Mouse (Mus musculus): ENCODE data around the gene Psmb5. TPM values are rescaled to one million over a fixed set of nuclear protein-coding genes. Genes with fewer than 3 reads are reported as not detected.

Gene Psmb5
- polyA plus RNA-seq, 1 experiment from 2014 or later = 352 TPM

DNA sequence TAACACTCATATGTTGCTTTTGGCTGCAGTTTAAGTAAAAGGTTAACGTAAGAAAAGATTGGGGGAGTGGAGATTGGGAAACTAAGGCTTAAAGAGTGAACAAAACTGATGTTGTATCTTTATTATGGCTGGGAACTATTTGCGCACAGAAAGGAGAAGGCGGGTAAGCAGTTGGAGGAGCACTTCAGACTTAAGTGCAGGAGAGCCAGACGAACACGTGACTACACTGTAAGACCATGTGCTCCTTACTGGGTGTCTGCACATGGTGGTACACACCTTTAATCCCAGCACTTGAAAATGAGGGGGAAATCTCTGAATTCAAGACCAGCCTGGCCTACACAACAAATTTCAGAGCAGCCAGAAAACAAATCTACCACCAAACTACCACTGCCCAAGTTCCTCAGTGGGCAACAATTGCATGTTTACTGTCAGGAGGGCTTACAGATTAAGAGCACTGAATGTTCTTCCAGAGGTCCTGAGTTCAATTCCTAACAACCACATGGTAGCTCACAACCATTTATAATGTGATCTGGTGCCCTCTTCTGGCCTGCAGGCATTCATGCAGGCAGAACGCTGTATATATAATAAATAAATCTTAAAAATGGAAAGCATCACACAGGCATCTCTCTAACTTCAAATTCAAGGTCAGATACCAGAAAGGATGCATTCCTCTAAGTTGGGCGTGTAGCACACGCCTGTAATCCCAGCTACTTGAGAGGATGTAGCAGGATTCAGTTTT is 29.2 kb upstream of the Psmb5 start:
- 0 out of 2 replicates have a peak, but pooled peaks have one; percentile 30 for ATAC-seq (ENCODE audit: low read depth)

DNA sequence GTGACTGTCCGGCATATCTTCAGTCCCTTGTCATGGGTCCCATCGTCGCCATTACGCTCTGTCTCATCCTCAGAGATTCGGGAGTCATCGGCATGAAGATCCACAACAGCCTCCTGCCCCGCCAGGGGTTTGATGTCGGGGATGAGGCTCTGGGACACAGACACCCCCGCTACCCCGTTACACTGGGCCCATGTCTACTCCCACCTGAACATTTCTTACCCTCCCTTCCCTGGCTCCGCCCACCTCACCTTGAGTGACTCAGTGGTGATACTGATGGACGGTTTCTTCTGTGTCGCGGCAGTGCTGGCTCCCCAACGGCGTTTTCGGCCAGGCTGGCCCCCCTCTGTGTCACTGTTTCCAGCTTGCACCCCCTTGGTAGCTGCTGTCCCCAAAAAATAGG is 28.6 kb upstream of the Psmb5 start:
- Histone ChIP-seq H3K4me2 (ENCODE audit: low read depth, low read length) (no peak overlapping the region), H3K27ac (ENCODE audit: low read length) (no peak overlapping the region), H3K4me1 (replicated peaks; ENCODE audit: control insufficient read depth, insufficient read depth, low read length) (peaks cover 5% of the 10 kb centered on the region), H3K9ac (ENCODE audit: low read length) (no peak overlapping the region), H3K27me3 (ENCODE audit: control insufficient read depth, insufficient read depth, low read depth, low read length) (no peaks in the 10 kb centered on the region), H3K9me3 (ENCODE audit: control insufficient read depth, low read length) (no peaks in the 10 kb centered on the region), H3K4me3 (ENCODE audit: low read length) (no peak overlapping the region), H3K36me3 (ENCODE audit: control insufficient read depth, insufficient read depth, low read length) (peaks cover 60% of the 10 kb centered on the region)
- WGBS = 89% methylated on average over 17 of the region's 17 CpGs
- ATAC-seq (ENCODE audit: low read depth) = no peak

More for the DNA sequence above, 29.2 kb upstream of the Psmb5 start:
- H3K9ac ChIP-seq (ENCODE audit: low read length) = no peak overlapping the region
- peaks cover 63% of the 10 kb centered on the region for H3K36me3 ChIP-seq (ENCODE audit: control insufficient read depth, insufficient read depth, low read length)
- no peaks in the 10 kb centered on the region for H3K27me3 ChIP-seq (ENCODE audit: control insufficient read depth, insufficient read depth, low read depth, low read length)
- WGBS = 65% methylated on average over 8 of the region's 8 CpGs
- H3K9me3 ChIP-seq (ENCODE audit: control insufficient read depth, low read length) = no peaks in the 10 kb centered on the region
- no peak overlapping the region for H3K4me2 ChIP-seq (ENCODE audit: low read depth, low read length)
- H3K27ac ChIP-seq (ENCODE audit: low read length) = no peak overlapping the region
- peaks cover 5% of the 10 kb centered on the region for H3K4me1 ChIP-seq (replicated peaks; ENCODE audit: control insufficient read depth, insufficient read depth, low read length)
- H3K4me3 ChIP-seq (ENCODE audit: low read length) = no peak overlapping the region

DNA sequence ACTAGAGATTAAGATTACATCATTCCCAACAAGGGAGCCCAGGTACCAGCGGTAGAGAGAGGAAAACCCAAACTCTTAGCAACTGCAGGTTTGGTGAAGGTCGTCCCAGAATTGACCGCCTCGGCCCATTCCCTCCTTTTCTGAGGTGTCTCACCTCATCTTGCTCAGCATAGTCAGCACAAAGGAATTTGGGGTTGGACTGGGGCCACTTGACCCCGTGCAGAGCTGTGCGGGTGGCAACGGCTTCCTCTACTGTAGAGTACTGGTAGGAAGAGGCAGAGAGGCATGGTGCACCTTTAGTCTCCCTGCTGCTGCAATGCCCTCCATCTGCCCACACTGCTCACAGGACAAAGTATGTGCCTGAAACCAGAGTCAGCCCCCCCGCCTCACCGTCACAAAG is 26.5 kb upstream of the Psmb5 start:
- no peaks in the 10 kb centered on the region for H3K27me3 ChIP-seq (ENCODE audit: control insufficient read depth, insufficient read depth, low read depth, low read length)
- ATAC-seq (ENCODE audit: low read depth) = no peak
- H3K4me1 ChIP-seq (replicated peaks; ENCODE audit: control insufficient read depth, insufficient read depth, low read length) = peaks cover 10% of the 10 kb centered on the region
- no peak overlapping the region for H3K27ac ChIP-seq (ENCODE audit: low read length)
- H3K9me3 ChIP-seq (ENCODE audit: control insufficient read depth, low read length) = no peaks in the 10 kb centered on the region
- H3K4me2 ChIP-seq (ENCODE audit: low read depth, low read length) = no peak overlapping the region
- peaks cover 46% of the 10 kb centered on the region for H3K36me3 ChIP-seq (ENCODE audit: control insufficient read depth, insufficient read depth, low read length)
- H3K9ac ChIP-seq (ENCODE audit: low read length) = no peak overlapping the region
- 75% methylated on average over 9 of the region's 9 CpGs for WGBS
- H3K4me3 ChIP-seq (ENCODE audit: low read length) = no peak overlapping the region

GRCm38 (mm10) chr14:54643011-54643410 is 25.2 kb upstream of the Psmb5 start:
- Histone ChIP-seq H3K9ac (ENCODE audit: low read length) (no peak overlapping the region), H3K36me3 (ENCODE audit: control insufficient read depth, insufficient read depth, low read length) (peaks cover 42% of the 10 kb centered on the region), H3K4me2 (ENCODE audit: low read depth, low read length) (no peak overlapping the region), H3K27ac (ENCODE audit: low read length) (no peak overlapping the region), H3K27me3 (ENCODE audit: control insufficient read depth, insufficient read depth, low read depth, low read length) (no peaks in the 10 kb centered on the region), H3K4me3 (ENCODE audit: low read length) (no peak overlapping the region), H3K9me3 (ENCODE audit: control insufficient read depth, low read length) (no peaks in the 10 kb centered on the region), H3K4me1 (replicated peaks; ENCODE audit: control insufficient read depth, insufficient read depth, low read length) (peaks cover 10% of the 10 kb centered on the region)
- WGBS = 86% methylated on average over 2 of the region's 2 CpGs
- ATAC-seq (ENCODE audit: low read depth) = no peak

DNA sequence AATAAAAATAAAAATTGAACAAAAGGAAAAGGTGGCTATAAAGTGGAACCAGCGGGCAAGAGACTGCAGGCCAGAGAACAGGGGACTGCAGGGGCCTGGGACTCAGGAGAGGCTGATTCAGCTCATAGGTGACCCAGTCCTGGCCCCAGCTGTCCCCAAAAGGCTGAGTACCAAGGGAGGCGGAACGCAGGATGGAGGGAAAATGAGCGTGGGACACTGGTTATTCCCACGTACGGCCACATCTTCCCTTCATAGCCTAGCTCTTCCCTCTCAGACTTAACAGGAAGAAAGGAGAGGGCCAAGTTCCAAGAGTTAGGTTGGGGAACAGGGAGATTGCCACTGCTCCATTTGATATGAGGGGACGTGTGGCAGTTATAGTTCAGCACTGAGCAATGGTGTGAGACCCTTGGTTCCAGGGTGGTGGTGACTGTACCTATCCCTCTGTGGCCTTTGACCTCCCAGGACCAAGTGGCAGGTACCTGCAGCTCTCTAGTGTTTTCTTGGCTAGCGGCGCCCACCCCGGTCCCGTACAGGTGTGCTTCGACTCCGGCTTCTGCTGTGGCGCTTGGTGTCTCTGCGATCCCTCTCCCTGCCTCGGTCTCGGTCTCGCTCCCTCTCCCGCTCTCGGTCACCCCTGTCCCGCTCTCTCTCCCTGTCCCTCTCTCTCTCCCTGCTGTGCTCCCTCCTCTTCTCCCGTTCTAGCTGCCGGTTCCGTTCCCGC is 24.6 kb upstream of the Psmb5 start:
- Histone ChIP-seq H3K36me3 (ENCODE audit: control insufficient read depth, insufficient read depth, low read length) (peaks cover 41% of the 10 kb centered on the region), H3K27ac (ENCODE audit: low read length) (no peak overlapping the region)

GRCm38 (mm10) chr14:54641305-54641969 is 23.6 kb upstream of the Psmb5 start, which contains the start of gene Cdh24:
Gene Cdh24, minus strand, starts transcription at chr14:54641364.
- H3K27ac ChIP-seq (ENCODE audit: low read length) = 0 out of 2 replicates have a peak within 1 kb of the TSS, but pooled peaks have one; percentile 41
- peaks cover 33% of the 10 kb centered on the region for H3K36me3 ChIP-seq (ENCODE audit: control insufficient read depth, insufficient read depth, low read length)
- H3K27me3 ChIP-seq (ENCODE audit: control insufficient read depth, insufficient read depth, low read depth, low read length) = no peaks in the 10 kb centered on the region
- WGBS = under 1% methylated on average over 43 of the region's 52 CpGs
- H3K4me1 ChIP-seq (replicated peaks; ENCODE audit: control insufficient read depth, insufficient read depth, low read length) = peaks cover 6% of the 10 kb centered on the region
- H3K9ac ChIP-seq (ENCODE audit: low read length) = peak within 1 kb of the TSS; percentile 75
- H3K9me3 ChIP-seq (ENCODE audit: control insufficient read depth, low read length) = no peaks in the 10 kb centered on the region
- peak within 1 kb of the TSS; percentile 84 for H3K4me2 ChIP-seq (ENCODE audit: low read depth, low read length)
- ATAC-seq (ENCODE audit: low read depth) = peak; percentile 96
- H3K4me3 ChIP-seq (ENCODE audit: low read length) = peak within 1 kb of the TSS; percentile 58

More for the DNA sequence above, 24.6 kb upstream of the Psmb5 start:
- Histone ChIP-seq H3K9ac (ENCODE audit: low read length) (no peak overlapping the region), H3K4me3 (ENCODE audit: low read length) (no peak overlapping the region), H3K4me1 (replicated peaks; ENCODE audit: control insufficient read depth, insufficient read depth, low read length) (peaks cover 10% of the 10 kb centered on the region), H3K4me2 (ENCODE audit: low read depth, low read length) (no peak overlapping the region), H3K9me3 (ENCODE audit: control insufficient read depth, low read length) (no peaks in the 10 kb centered on the region), H3K27me3 (ENCODE audit: control insufficient read depth, insufficient read depth, low read depth, low read length) (no peaks in the 10 kb centered on the region)
- 78% methylated on average over 24 of the region's 25 CpGs for WGBS
- no peak for ATAC-seq (ENCODE audit: low read depth)

DNA sequence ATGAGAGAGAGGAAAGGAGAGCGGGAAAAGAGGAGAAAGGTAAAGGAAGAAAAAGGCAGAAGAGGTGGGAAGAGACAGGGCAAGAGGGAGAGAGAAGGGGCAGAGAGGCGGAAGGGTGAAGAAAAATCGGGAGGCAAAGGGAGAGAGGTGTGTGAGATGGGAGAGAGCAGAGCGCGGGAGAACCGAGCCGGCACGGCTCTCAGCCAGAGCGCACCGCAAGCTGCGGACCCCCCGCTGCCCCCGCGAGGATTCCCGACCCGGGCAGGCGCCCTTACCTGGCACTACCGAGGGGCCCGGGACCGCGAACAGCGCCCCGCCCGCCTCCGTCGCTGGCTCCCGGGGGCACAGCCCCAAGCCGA is 23.1 kb upstream of the Psmb5 start, which contains the start of gene Gm17606:
Gene Gm17606 (plus strand): TSS at position 7 of the 359 bp plus-strand sequence.
- H3K9me3 ChIP-seq (ENCODE audit: control insufficient read depth, low read length) = no peaks in the 10 kb centered on the region
- H3K4me3 ChIP-seq (ENCODE audit: low read length) = peak within 1 kb of the TSS; percentile 58
- peaks cover 28% of the 10 kb centered on the region for H3K36me3 ChIP-seq (ENCODE audit: control insufficient read depth, insufficient read depth, low read length)
- H3K4me1 ChIP-seq (replicated peaks; ENCODE audit: control insufficient read depth, insufficient read depth, low read length) = peaks cover 6% of the 10 kb centered on the region; the same call in 1 of the 2 replicates
- peak within 1 kb of the TSS; percentile 75 for H3K9ac ChIP-seq (ENCODE audit: low read length)
- no peak; the same call in 1 of the 2 replicates for ATAC-seq (ENCODE audit: low read depth)
- 1% methylated on average over 27 of the region's 28 CpGs for WGBS
- H3K4me2 ChIP-seq (ENCODE audit: low read depth, low read length) = peak within 1 kb of the TSS; percentile 84
- 0 out of 2 replicates have a peak within 1 kb of the TSS, but pooled peaks have one; percentile 41 for H3K27ac ChIP-seq (ENCODE audit: low read length)
- H3K27me3 ChIP-seq (ENCODE audit: control insufficient read depth, insufficient read depth, low read depth, low read length) = no peaks in the 10 kb centered on the region

DNA sequence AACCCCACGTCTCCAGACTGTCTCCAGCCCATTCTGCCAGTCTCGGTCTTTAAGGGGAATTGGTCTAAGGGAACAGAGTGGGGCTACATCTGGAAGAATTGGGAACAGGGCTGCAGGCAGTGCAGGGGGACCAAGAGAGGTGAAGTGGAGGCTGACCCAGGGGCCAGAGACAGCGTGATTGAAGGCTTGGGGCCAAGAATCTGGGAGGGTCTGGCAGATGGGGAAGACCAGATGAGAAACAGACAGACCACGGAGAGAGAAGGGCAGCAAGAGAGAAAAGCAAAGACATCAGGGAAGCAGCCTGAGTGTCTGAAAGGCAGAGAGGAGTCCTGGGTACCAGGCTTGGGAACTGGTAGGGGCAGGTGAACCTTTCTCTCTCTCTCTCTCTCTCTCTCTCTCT is 22.3 kb upstream of the Psmb5 start:
- Histone ChIP-seq H3K9ac (ENCODE audit: low read length) (peak overlapping the region; percentile 26; the same call in 1 of the 2 replicates), H3K9me3 (ENCODE audit: control insufficient read depth, low read length) (no peaks in the 10 kb centered on the region), H3K4me3 (ENCODE audit: low read length) (0 out of 2 replicates have a peak overlapping the region, but pooled peaks have one; percentile 0), H3K36me3 (ENCODE audit: control insufficient read depth, insufficient read depth, low read length) (peaks cover 20% of the 10 kb centered on the region), H3K27ac (ENCODE audit: low read length) (no peak overlapping the region), H3K27me3 (ENCODE audit: control insufficient read depth, insufficient read depth, low read depth, low read length) (no peaks in the 10 kb centered on the region), H3K4me2 (ENCODE audit: low read depth, low read length) (peak overlapping the region; percentile 84), H3K4me1 (replicated peaks; ENCODE audit: control insufficient read depth, insufficient read depth, low read length) (peaks cover 6% of the 10 kb centered on the region; the same call in 1 of the 2 replicates)
- WGBS = 27% methylated on average over 4 of the region's 4 CpGs
- no peak for ATAC-seq (ENCODE audit: low read depth)

- Histone ChIP-seq H3K4me1 (replicated peaks; ENCODE audit: control insufficient read depth, insufficient read depth, low read length) (peaks cover 6% of the 10 kb centered on the region; the same call in 1 of the 2 replicates), H3K9ac (ENCODE audit: low read length) (no peak overlapping the region), H3K36me3 (ENCODE audit: control insufficient read depth, insufficient read depth, low read length) (peaks cover 4% of the 10 kb centered on the region; the same call in 1 of the 2 replicates), H3K9me3 (ENCODE audit: control insufficient read depth, low read length) (no peaks in the 10 kb centered on the region), H3K27ac (ENCODE audit: low read length) (no peak overlapping the region), H3K27me3 (ENCODE audit: control insufficient read depth, insufficient read depth, low read depth, low read length) (no peaks in the 10 kb centered on the region), H3K4me2 (ENCODE audit: low read depth, low read length) (no peak overlapping the region), H3K4me3 (ENCODE audit: low read length) (no peak overlapping the region)
- no peak for ATAC-seq (ENCODE audit: low read depth)
- 60% methylated on average over 5 of the region's 5 CpGs for WGBS
These were observed 20.4 kb upstream of the Psmb5 start for GRCm38 (mm10) chr14:54638210-54638609.

All from lung, embryonic 16.5 days (tissue).